Mouse (Mus musculus): ENCODE data around the gene Ush2a. TPM values are rescaled to one million over a fixed set of nuclear protein-coding genes. Genes with fewer than 3 reads are reported as not detected.

Ush2a gene
- total RNA-seq, 2 experiments from 2014 or later, result not detected

- DNase-seq, result no peak
- intact Hi-C loops (cut with DNase I), result no loop called here
Observed at GRCm38 (mm10) chr1:188755031-188755430, 493.2 kb downstream of the Ush2a start.

GRCm38 (mm10) chr1:188760515-188760914 is 498.7 kb downstream of the Ush2a start:
- intact Hi-C loops (cut with DNase I), result no loop called here
- DNase-seq, result no peak

GRCm38 (mm10) chr1:188762463-188762862 is 500.6 kb downstream of the Ush2a start:
- intact Hi-C loops (cut with DNase I), result no loop called here
- DNase-seq, result no peak

GRCm38 (mm10) chr1:188763761-188764160 is 501.9 kb downstream of the Ush2a start:
- intact Hi-C loops (cut with DNase I), result no loop called here
- no peak for DNase-seq

- DNase-seq, result no peak
- intact Hi-C loops (cut with DNase I), result no loop called here
Observed at GRCm38 (mm10) chr1:188770828-188771227, 509.0 kb downstream of the Ush2a start.

GRCm38 (mm10) chr1:188772516-188773229 is 510.9 kb downstream of the Ush2a start:
- intact Hi-C loops (cut with DNase I), result no loop called here
- no peak for DNase-seq

GRCm38 (mm10) chr1:188773631-188774030 is 511.8 kb downstream of the Ush2a start:
- intact Hi-C loops (cut with DNase I), result no loop called here

GRCm38 (mm10) chr1:188777556-188778161 is 515.8 kb downstream of the Ush2a start:
- intact Hi-C loops (cut with DNase I), result no loop called here

More at GRCm38 (mm10) chr1:188773631-188774030, 511.8 kb downstream of the Ush2a start:
- DNase-seq, result no peak

GRCm38 (mm10) chr1:188785056-188785455 is 523.2 kb downstream of the Ush2a start:
- no peak for DNase-seq
- intact Hi-C loops (cut with DNase I), result no loop called here

More at GRCm38 (mm10) chr1:188777556-188778161, 515.8 kb downstream of the Ush2a start:
- DNase-seq, result no peak

- intact Hi-C loops (cut with DNase I), result no loop called here
- no peak for DNase-seq
Observed at GRCm38 (mm10) chr1:188805069-188805468, 543.2 kb downstream of the Ush2a start.

- DNase-seq, result no peak
- intact Hi-C loops (cut with DNase I), result no loop called here
Observed at GRCm38 (mm10) chr1:188805852-188806251, 544.0 kb downstream of the Ush2a start.

GRCm38 (mm10) chr1:188810631-188811030 is 548.8 kb downstream of the Ush2a start:
- no peak for DNase-seq
- intact Hi-C loops (cut with DNase I), result no loop called here

GRCm38 (mm10) chr1:188815072-188815471 is 553.2 kb downstream of the Ush2a start:
- intact Hi-C loops (cut with DNase I), result no loop called here
- DNase-seq, result no peak

GRCm38 (mm10) chr1:188824195-188824594 is 562.4 kb downstream of the Ush2a start:
- no peak for DNase-seq
- intact Hi-C loops (cut with DNase I), result no loop called here

GRCm38 (mm10) chr1:188824878-188825532 is 563.2 kb downstream of the Ush2a start:
- intact Hi-C loops (cut with DNase I), result no loop called here
- no peak for DNase-seq

GRCm38 (mm10) chr1:188830527-188831407 is 568.9 kb downstream of the Ush2a start:
- DNase-seq, result no peak
- intact Hi-C loops (cut with DNase I), result no loop called here

GRCm38 (mm10) chr1:188833906-188834305 is 572.1 kb downstream of the Ush2a start:
- intact Hi-C loops (cut with DNase I), result no loop called here
- DNase-seq, result no peak

GRCm38 (mm10) chr1:188834770-188835169 is 572.9 kb downstream of the Ush2a start:
- intact Hi-C loops (cut with DNase I), result no loop called here
- no peak for DNase-seq

- intact Hi-C loops (cut with DNase I), result no loop called here
- DNase-seq, result no peak
Observed at GRCm38 (mm10) chr1:188837613-188838295, 575.9 kb downstream of the Ush2a start.

GRCm38 (mm10) chr1:188847242-188847641 is 585.4 kb downstream of the Ush2a start:
- intact Hi-C loops (cut with DNase I), result no loop called here
- DNase-seq, result no peak
